Mouse (Mus musculus): ENCODE measurements at regions not wholly inside any gene's neighbourhood (a gene's known extent, or its start where the extent isn't known, plus 50 kb on each side); places are given as distances from the start of the nearest gene placed in this dataset.

GRCm38 (mm10) chr13:37220436-37220835, 124.6 kb upstream of the Ly86 start:
- DNase-seq = no peak
- WGBS = 62% methylated on average over 3 of the region's 3 CpGs
- H3K4me1 ChIP-seq (ENCODE audit: control insufficient read depth, insufficient read depth, low read length) = no peaks in the 10 kb centered on the region
- no peak for TF ChIP-seq CTCF (IDR thresholded peaks at IDR 0.05; ENCODE audit: insufficient read depth, low read length)
- TF ChIP-seq POLR2A (IDR thresholded peaks at IDR 0.05; ENCODE audit: borderline replicate concordance, extremely low read depth, low read depth, low read length) = no peak
- H3K4me3 ChIP-seq (replicated peaks; ENCODE audit: extremely low read depth, low read depth, low read length) = no peak overlapping the region

GRCm38 (mm10) chr13:37218596-37218995, 126.4 kb upstream of the Ly86 start:
- TF ChIP-seq CTCF (IDR thresholded peaks at IDR 0.05; ENCODE audit: insufficient read depth, low read length) (no peak), POLR2A (IDR thresholded peaks at IDR 0.05; ENCODE audit: borderline replicate concordance, extremely low read depth, low read depth, low read length) (no peak)
- no peak for DNase-seq
- H3K4me3 ChIP-seq (replicated peaks; ENCODE audit: extremely low read depth, low read depth, low read length) = no peak overlapping the region
- 71% methylated on average over 4 of the region's 4 CpGs for WGBS
- no peaks in the 10 kb centered on the region for H3K4me1 ChIP-seq (ENCODE audit: control insufficient read depth, insufficient read depth, low read length)

GRCm38 (mm10) chr13:37214590-37215282, 130.3 kb upstream of the Ly86 start:
- no peak overlapping the region for H3K4me3 ChIP-seq (replicated peaks; ENCODE audit: extremely low read depth, low read depth, low read length)
- DNase-seq = peak; percentile 4
- 64% methylated on average over 8 of the region's 8 CpGs for WGBS
- no peak for TF ChIP-seq CTCF (IDR thresholded peaks at IDR 0.05; ENCODE audit: insufficient read depth, low read length)
- no peak for TF ChIP-seq POLR2A (IDR thresholded peaks at IDR 0.05; ENCODE audit: borderline replicate concordance, extremely low read depth, low read depth, low read length)
- no peaks in the 10 kb centered on the region for H3K4me1 ChIP-seq (ENCODE audit: control insufficient read depth, insufficient read depth, low read length)

GRCm38 (mm10) chr13:37197136-37197535, 147.1 kb upstream of the F13a1 start:
- WGBS = 88% methylated on average over 2 of the region's 2 CpGs
- Histone ChIP-seq H3K4me3 (replicated peaks; ENCODE audit: extremely low read depth, low read depth, low read length) (no peak overlapping the region), H3K4me1 (ENCODE audit: control insufficient read depth, insufficient read depth, low read length) (no peaks in the 10 kb centered on the region)
- DNase-seq = no peak
- no peak for TF ChIP-seq CTCF (IDR thresholded peaks at IDR 0.05; ENCODE audit: insufficient read depth, low read length)

GRCm38 (mm10) chr13:37195857-37196256, 145.8 kb upstream of the F13a1 start:
- no peak for TF ChIP-seq POLR2A (IDR thresholded peaks at IDR 0.05; ENCODE audit: borderline replicate concordance, extremely low read depth, low read depth, low read length)
- WGBS = 83% methylated on average over 1 of the region's 1 CpGs
- H3K4me1 ChIP-seq (ENCODE audit: control insufficient read depth, insufficient read depth, low read length) = no peaks in the 10 kb centered on the region
- DNase-seq = no peak
- no peak overlapping the region for H3K4me3 ChIP-seq (replicated peaks; ENCODE audit: extremely low read depth, low read depth, low read length)

- no peak for DNase-seq
- WGBS = 49% methylated on average over 9 of the region's 9 CpGs
- H3K4me3 ChIP-seq (replicated peaks; ENCODE audit: extremely low read depth, low read depth, low read length) = no peak overlapping the region
- TF ChIP-seq CTCF (IDR thresholded peaks at IDR 0.05; ENCODE audit: insufficient read depth, low read length) = no peak
- TF ChIP-seq POLR2A (IDR thresholded peaks at IDR 0.05; ENCODE audit: borderline replicate concordance, extremely low read depth, low read depth, low read length) = no peak
- H3K4me1 ChIP-seq (ENCODE audit: control insufficient read depth, insufficient read depth, low read length) = no peaks in the 10 kb centered on the region
Observed at GRCm38 (mm10) chr13:37181169-37181787, 131.2 kb upstream of the F13a1 start.

- no peak for DNase-seq
- Histone ChIP-seq H3K4me1 (ENCODE audit: control insufficient read depth, insufficient read depth, low read length) (no peaks in the 10 kb centered on the region), H3K4me3 (replicated peaks; ENCODE audit: extremely low read depth, low read depth, low read length) (no peak overlapping the region)
- 76% methylated on average over 1 of the region's 1 CpGs for WGBS
- TF ChIP-seq POLR2A (IDR thresholded peaks at IDR 0.05; ENCODE audit: borderline replicate concordance, extremely low read depth, low read depth, low read length) = no peak
- no peak for TF ChIP-seq CTCF (IDR thresholded peaks at IDR 0.05; ENCODE audit: insufficient read depth, low read length)
Observed at GRCm38 (mm10) chr13:37176526-37176925, 126.5 kb upstream of the F13a1 start.

GRCm38 (mm10) chr13:37175997-37176396, 126.0 kb upstream of the F13a1 start:
- TF ChIP-seq CTCF (IDR thresholded peaks at IDR 0.05; ENCODE audit: insufficient read depth, low read length) (no peak), POLR2A (IDR thresholded peaks at IDR 0.05; ENCODE audit: borderline replicate concordance, extremely low read depth, low read depth, low read length) (no peak)
- Histone ChIP-seq H3K4me3 (replicated peaks; ENCODE audit: extremely low read depth, low read depth, low read length) (no peak overlapping the region), H3K4me1 (ENCODE audit: control insufficient read depth, insufficient read depth, low read length) (no peaks in the 10 kb centered on the region)
- WGBS = 85% methylated on average over 8 of the region's 8 CpGs
- no peak for DNase-seq

- H3K4me3 ChIP-seq (replicated peaks; ENCODE audit: extremely low read depth, low read depth, low read length) = no peak overlapping the region
- H3K4me1 ChIP-seq (ENCODE audit: control insufficient read depth, insufficient read depth, low read length) = no peaks in the 10 kb centered on the region
- no peak for DNase-seq
- WGBS = 76% methylated on average over 4 of the region's 4 CpGs
- TF ChIP-seq CTCF (IDR thresholded peaks at IDR 0.05; ENCODE audit: insufficient read depth, low read length) (no peak), POLR2A (IDR thresholded peaks at IDR 0.05; ENCODE audit: borderline replicate concordance, extremely low read depth, low read depth, low read length) (no peak)
Observed at GRCm38 (mm10) chr13:37158831-37159522, 108.9 kb upstream of the F13a1 start.

- TF ChIP-seq POLR2A (IDR thresholded peaks at IDR 0.05; ENCODE audit: borderline replicate concordance, extremely low read depth, low read depth, low read length) (no peak), CTCF (IDR thresholded peaks at IDR 0.05; ENCODE audit: insufficient read depth, low read length) (no peak)
- H3K4me1 ChIP-seq (ENCODE audit: control insufficient read depth, insufficient read depth, low read length) = no peaks in the 10 kb centered on the region
- H3K4me3 ChIP-seq (replicated peaks; ENCODE audit: extremely low read depth, low read depth, low read length) = no peak overlapping the region
- WGBS = 70% methylated on average over 3 of the region's 3 CpGs
- no peak for DNase-seq
Observed at GRCm38 (mm10) chr13:37157808-37158207, 107.8 kb upstream of the F13a1 start.

Measured in lung, adult 2 months (tissue).